Mouse (Mus musculus) testis, adult 2 months (tissue): ENCODE data around the gene Cpa2. TPM values are rescaled to one million over a fixed set of nuclear protein-coding genes. Genes with fewer than 3 reads are reported as not detected.

ENCODE experiments used
- H3K27ac ChIP-seq: fragments of 200-500 bp; 2 replicates; pipeline ENCODE4 v1.5.1; 2012; ENCODE audit warnings: low read depth, low read length; ENCODE audit not compliant: control insufficient read depth, insufficient read depth
- H3K27me3 ChIP-seq: fragments of 200-500 bp; 2 replicates; pipeline ENCODE4 v1.6.1; 2012; ENCODE audit warnings: mild to moderate bottlenecking, low read length, moderate library complexity; ENCODE audit not compliant: control insufficient read depth, insufficient read depth
- H3K36me3 ChIP-seq: fragments of 200-500 bp; 2 replicates; pipeline ENCODE4 v1.6.1; 2012; ENCODE audit warnings: mild to moderate bottlenecking, low read length; ENCODE audit not compliant: control insufficient read depth, insufficient read depth
- H3K4me1 ChIP-seq: fragments of 200-500 bp; 2 replicates; pipeline ENCODE4 v1.6.1; 2012; ENCODE audit warnings: low read length; ENCODE audit not compliant: control insufficient read depth, insufficient read depth
- H3K4me3 ChIP-seq: fragments of 200-500 bp; 2 replicates; pipeline ENCODE4 v1.5.1; 2012; ENCODE audit warnings: low read depth, mild to moderate bottlenecking, low read length, moderate library complexity, mixed read lengths; ENCODE audit not compliant: control insufficient read depth
- CTCF ChIP-seq: fragments of 200-500 bp; IDR thresholded peaks from 2 replicates; pipeline ENCODE4 v1.5.1; 2012; ENCODE audit warnings: low read depth, mild to moderate bottlenecking, inconsistent platforms, low read length, moderate library complexity; ENCODE audit not compliant: control insufficient read depth, insufficient read depth, insufficient replicate concordance
- POLR2A ChIP-seq: fragments of 200-500 bp; IDR thresholded peaks from 2 replicates; pipeline ENCODE4 v1.6.1; 2012; ENCODE audit warnings: low read depth, mild to moderate bottlenecking, inconsistent platforms, low read length, moderate library complexity; ENCODE audit not compliant: control insufficient read depth
- polyA plus RNA-seq: library from polyadenylated mRNA; depleted of rRNA; stranded (reverse); fragments of >200 nt; gene quantifications from 2 replicates; pipeline ENCODE4 v1.2.3, GENCODE M21; 2012

The Cpa2 gene
- polyA plus RNA-seq, 1 experiment, result 1.4 TPM

DNA sequence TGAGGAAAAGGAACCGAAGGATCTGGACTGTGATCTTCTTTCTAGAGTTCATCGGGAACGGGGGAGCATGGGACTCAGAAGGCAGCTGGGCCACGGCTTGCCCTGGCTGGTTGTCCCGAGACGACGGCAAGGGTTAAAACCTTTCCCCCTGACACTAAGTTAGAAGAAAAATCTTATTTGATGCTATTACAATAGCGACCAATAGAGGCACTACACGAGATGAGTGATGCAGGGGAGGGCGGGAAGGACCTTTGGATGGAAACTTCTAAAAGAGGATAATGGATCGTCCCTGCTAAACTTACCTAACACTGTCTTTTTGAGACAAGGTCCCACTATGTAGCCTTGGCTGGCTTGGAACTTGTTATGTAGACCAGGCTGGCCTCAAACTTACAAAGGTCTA, 21.0 kb upstream of the Cpa2 start:
- H3K27ac ChIP-seq, result no peak overlapping the region
- no peaks in the 10 kb centered on the region for H3K4me1 ChIP-seq
- no peak overlapping the region for H3K4me3 ChIP-seq
- no peaks in the 10 kb centered on the region for H3K27me3 ChIP-seq
- TF ChIP-seq POLR2A (no peak), CTCF (no peak)
- no peaks in the 10 kb centered on the region for H3K36me3 ChIP-seq

DNA sequence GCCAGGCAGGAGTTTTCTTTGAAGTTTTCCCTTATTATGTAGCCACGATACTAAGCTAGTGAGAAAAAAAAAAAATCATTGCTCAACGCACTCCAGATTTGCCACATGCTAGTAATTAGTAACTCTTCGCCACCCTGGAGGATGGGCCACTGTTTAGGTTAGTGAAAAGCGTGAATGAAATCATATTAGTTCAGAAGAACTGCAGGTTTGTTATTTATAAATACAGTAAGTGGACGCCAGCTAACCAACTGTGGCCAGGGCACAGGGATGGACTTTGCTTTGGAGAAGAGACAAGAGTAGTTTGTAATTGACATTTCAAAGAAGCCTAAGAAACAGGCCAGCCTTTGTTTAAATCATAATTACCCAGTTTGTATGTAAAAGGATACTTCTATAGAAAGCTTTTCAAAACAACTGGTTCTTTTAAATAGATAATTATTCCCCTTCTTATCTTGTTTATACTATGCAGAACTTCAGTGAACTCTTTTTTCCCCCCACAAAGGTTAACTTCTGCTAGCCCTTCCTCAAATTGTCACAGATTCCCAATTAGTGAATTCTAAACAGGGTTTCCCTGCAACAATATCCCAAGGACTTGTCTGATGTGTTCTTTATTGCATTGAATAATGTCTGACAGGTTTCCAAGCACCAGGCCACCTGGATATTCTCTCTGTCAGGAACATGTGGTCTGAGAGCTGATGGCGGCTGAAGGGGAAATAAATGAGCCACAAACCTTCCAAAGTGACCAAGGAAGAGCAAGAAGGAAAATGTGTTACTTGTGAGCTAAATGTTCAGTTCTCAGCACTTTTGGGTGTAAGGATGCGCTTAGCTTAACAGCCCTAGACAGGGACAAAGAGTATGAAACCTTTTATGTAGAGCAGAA, 15.7 kb upstream of the Cpa2 start:
- TF ChIP-seq POLR2A (no peak), CTCF (no peak)
- Histone ChIP-seq H3K4me3 (no peak overlapping the region), H3K4me1 (peaks cover 13% of the 10 kb centered on the region), H3K27ac (no peak overlapping the region), H3K36me3 (no peaks in the 10 kb centered on the region), H3K27me3 (no peaks in the 10 kb centered on the region)

DNA sequence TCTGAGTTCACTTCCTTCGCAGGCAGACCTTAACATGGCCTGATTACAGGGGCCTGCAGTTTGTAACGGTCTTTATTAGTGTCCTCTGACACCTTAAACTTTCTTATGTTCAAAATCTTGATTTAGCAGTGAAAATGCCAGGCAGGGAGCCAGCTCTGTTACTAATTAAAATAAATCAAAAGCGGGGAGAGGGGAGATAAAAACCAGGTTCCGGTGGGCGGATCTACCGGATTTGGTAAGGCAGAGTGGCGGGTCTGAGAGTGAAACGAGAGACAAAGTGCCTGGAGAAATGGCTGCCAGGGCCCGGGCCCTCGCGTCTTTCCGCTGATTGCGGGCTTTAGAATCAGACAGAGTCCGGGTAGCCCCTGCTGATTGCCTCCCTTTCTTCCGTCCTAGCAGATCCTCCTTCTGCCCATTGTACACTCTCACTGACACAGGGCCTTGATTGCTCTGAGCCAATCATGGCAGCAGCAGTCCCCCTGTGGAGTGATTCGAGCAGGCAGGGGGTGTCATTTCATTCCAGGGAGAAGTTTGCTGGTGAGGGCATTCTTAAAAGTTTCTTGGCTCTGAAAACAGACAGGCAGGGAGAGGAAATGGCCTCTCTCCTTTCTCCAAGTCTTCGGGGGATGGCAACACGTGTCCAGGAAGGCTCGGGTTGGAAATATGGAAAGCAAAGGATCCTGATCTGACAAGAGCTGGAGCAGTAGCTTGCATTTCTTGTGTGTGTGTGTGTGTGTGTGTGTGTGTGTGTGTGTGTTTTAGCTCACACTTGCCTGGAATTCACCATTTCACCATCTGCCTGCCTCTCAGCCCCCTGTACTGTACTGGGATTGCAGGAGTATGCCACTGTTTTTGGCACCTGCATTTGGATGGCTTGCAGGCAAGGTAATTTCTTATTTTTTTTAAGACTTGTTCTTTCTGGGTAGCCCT, 14.5 kb upstream of the Cpa2 start:
- Histone ChIP-seq H3K27me3 (no peaks in the 10 kb centered on the region), H3K27ac (peak overlapping the region; percentile 69), H3K4me3 (peak overlapping the region; percentile 73), H3K36me3 (no peaks in the 10 kb centered on the region), H3K4me1 (peaks cover 13% of the 10 kb centered on the region)
- TF ChIP-seq CTCF, result no peak
- no peak for TF ChIP-seq POLR2A

DNA sequence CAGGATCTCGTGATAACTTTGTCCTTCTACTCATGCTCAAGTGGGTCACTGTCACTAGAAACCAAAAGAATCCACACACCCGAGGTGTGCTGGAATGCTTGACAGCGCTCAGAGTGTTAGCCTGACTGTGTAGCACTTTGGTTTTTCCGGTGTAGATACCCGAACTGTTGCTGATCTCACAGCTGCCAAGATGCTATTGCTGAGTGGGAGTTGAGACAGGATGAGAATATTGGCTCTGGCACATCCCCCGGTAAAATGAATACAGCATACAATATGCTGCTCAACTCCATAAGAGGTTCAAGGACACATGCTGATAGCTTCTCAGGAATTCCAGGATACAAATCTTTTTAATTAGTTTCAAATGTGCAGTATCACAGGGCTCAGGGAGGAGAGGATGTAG, 12.6 kb upstream of the Cpa2 start:
- no peak for TF ChIP-seq CTCF
- no peak for TF ChIP-seq POLR2A
- Histone ChIP-seq H3K4me1 (peaks cover 13% of the 10 kb centered on the region), H3K36me3 (no peaks in the 10 kb centered on the region), H3K4me3 (no peak overlapping the region), H3K27ac (0 out of 2 replicates have a peak overlapping the region, but pooled peaks have one; percentile 33), H3K27me3 (no peaks in the 10 kb centered on the region)

DNA sequence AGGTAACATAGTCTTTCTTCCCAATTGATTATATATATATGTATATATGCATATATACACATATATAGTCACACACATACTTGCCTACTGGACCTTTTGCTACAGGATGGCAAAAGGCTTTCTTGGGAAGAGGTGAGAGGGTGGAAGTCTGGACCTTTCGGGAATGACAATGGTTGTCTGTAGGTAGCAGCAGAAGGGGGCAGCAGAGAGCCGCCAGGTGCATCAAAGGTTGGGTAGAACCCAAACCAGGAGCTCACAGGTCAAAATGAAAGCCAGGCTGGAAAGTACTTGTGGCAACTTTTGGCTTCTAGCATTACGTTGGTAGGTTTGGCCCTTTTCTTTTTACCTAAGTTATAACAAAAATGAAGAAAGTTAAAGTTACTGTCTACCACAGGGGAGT, 6.0 kb upstream of the Cpa2 start:
- no peak overlapping the region for H3K4me3 ChIP-seq

DNA sequence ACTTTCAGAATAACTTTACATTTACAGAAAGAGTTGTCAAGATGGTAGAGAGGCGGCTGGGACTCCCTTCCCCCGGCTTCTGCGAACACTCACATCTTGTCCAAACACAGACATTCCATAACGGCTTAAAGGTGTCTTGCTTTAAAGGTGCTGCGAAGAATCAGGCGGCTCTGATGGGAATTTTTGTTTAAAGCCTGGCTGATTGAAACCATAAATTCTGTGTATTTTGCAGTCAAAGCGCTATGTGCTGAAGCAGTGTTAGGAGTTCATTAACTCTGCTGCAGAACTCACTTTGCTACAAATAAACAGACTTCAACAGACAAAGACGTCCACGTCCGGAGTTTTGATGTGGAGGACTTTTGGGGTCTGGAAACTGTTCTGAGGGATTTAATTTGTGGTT, 3.1 kb upstream of the Cpa2 start:
- TF ChIP-seq CTCF, result no peak
- TF ChIP-seq POLR2A, result no peak
- Histone ChIP-seq H3K27me3 (no peaks in the 10 kb centered on the region), H3K36me3 (no peaks in the 10 kb centered on the region), H3K4me3 (no peak overlapping the region), H3K27ac (no peak overlapping the region), H3K4me1 (peaks cover 3% of the 10 kb centered on the region; the same call in 1 of the 2 replicates)

More for the DNA sequence above, 6.0 kb upstream of the Cpa2 start:
- Histone ChIP-seq H3K27ac (no peak overlapping the region), H3K27me3 (no peaks in the 10 kb centered on the region), H3K36me3 (no peaks in the 10 kb centered on the region), H3K4me1 (peaks cover 3% of the 10 kb centered on the region; the same call in 1 of the 2 replicates)
- no peak for TF ChIP-seq POLR2A
- peak; percentile 48; the same call in 1 of the 2 replicates for TF ChIP-seq CTCF

DNA sequence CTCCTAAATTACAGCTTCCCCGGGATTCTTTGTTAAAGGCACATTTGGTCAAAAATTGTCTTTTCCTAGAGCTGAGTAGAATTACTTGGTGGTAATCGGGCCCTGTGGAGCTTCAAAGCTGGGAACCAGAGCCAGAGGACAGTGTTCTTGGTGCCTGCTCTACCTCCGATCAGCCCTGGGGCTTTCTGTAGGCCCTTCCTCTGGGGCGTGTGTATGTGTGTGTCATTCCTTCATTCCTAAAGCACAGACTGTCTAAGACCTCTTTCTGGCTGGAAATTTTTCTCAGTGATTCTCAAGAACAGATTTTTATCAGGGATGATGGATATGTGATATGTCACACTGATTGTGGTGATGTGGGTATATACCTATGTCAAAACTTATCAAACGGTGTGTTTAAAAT, 2.6 kb upstream of the Cpa2 start:
- TF ChIP-seq CTCF (no peak), POLR2A (no peak)
- Histone ChIP-seq H3K4me3 (no peak overlapping the region), H3K36me3 (no peaks in the 10 kb centered on the region), H3K27ac (no peak overlapping the region), H3K27me3 (no peaks in the 10 kb centered on the region), H3K4me1 (peaks cover 3% of the 10 kb centered on the region; the same call in 1 of the 2 replicates)

DNA sequence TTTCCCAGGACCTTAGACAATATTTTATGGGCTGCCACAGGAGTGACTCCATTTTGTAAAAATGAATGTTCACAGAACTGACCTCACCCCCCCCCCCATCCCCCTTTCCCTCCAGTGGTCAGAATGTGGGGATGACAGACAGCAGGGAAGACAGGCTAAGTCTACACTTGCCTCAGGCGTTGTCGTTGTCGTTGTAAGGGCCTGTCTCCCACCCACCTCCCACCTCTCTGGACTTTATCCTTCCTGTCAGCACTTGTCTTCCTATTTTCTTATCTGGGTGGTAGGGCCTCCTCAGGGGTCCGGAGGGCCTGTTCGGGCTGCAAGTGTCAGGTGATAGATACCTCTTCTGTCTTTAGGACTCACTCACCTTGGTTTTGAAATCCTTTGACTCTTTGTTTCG, 895 bp downstream of the Cpa2 start:
- H3K4me1 ChIP-seq, result peaks cover 8% of the 10 kb centered on the region
- no peak overlapping the region for H3K27ac ChIP-seq
- no peaks in the 10 kb centered on the region for H3K36me3 ChIP-seq
- H3K4me3 ChIP-seq, result no peak overlapping the region
- TF ChIP-seq CTCF, result no peak
- no peaks in the 10 kb centered on the region; the same call in 1 of the 2 replicates for H3K27me3 ChIP-seq
